Mouse (Mus musculus): ENCODE data around the gene Nipa1.
"Not testable (repeated sequence)": the region's sequence is repeated elsewhere in the genome, so short reads cannot be mapped to it uniquely, and the experiment has no call there.

Nipa1 gene

DNA sequence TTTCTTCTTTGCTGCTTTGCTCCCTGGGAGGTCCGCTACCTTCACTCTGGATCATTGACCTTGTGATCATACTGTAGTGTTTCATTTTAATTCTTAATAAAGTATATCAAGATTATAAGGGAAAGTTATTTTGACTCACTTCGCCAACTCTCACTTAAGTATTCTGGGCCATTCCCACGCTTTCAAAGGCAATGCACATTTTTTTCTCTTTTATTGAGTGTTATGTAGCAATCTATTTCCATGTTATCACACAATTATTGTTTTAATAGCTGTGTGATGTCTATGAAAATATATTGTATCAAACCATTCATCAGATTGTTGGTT lies at the start of gene Nipa1:
TSS of gene Nipa1 (minus strand) at position 25 of the 324 bp plus-strand sequence.
- no peak for DNase-seq (ENCODE audit: extremely low read depth, insufficient read length, low spot score)

DNA sequence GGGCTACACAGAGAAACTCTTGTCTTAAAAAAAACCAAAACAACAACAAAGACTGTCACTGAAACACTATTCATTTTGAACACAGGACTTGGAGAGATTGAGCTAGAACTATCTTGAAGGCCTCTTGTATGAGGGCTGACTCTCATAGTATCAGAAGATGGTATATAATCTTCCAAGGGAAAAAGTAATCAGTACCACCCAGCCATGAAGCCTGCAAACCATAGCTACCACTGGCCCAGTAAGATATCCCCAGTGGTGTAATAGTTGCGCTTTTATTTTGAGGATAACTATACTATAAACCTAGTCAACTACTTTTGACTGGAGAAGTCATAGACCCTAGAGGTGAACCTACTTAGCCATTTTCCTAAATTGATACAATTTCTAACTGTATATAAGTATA lies 46.9 kb upstream of the Nipa1 start:
- DNase-seq (ENCODE audit: extremely low read depth, insufficient read length, low spot score), result no peak

DNA sequence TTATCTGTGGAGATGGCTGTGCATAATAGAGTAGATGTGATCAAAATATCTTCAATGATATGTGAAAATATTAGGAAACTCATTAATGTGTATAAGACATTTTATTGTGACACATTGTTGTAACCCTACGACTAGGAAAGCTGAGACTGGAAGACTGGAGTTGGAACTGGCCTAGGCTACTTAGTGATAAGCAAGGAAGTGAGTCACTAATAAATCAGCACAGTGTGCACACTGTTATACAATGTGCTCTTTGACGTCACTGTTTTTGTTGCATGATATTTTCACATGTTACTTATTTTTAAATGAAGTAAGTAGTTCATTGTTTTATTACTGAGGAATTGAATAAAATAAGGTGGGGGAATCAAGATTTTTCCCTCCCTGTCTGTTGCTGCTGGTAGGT lies 46.4 kb upstream of the Nipa1 start:
- no peak for DNase-seq (ENCODE audit: extremely low read depth, insufficient read length, low spot score)

DNA sequence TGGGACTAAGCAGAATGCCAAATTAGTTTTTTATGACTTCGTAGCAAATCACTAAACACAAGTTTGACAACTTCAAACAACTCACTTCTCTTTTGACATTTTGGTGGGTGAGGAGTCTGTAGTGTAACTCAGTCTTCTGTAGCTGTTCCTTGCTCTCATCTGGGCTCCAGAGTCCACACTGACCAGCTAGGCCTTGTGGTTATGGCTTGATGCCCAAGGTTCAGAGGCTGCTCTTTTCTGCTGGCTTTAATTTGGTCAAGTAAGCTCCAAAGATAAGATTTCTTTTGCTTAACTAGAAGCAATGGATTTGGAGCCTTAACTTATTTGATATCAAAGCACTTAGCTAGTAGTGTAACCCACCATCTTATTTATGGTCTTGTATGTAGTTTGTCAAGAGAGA lies 45.1 kb upstream of the Nipa1 start:
- DNase-seq (ENCODE audit: extremely low read depth, insufficient read length, low spot score), result no peak

DNA sequence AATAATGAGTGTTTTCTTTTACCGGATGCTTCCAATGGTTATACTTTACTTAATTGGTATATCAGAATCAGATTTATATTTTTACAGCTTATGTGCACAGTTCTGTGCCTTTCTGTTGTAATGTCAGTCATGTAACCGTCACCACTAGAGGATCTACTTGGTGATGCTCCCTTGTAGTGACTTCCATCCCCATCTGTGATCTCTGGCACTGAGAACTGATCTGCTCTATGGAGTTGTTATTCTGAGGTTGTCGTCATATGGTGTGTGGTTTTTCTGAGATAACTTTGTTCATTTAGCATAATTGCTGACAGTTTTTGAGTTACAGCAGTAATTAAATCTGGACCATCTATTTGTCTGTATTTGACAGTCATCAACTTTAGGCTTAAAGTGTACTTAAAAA lies 35.6 kb upstream of the Nipa1 start:
- no peak for DNase-seq (ENCODE audit: extremely low read depth, insufficient read length, low spot score)

DNA sequence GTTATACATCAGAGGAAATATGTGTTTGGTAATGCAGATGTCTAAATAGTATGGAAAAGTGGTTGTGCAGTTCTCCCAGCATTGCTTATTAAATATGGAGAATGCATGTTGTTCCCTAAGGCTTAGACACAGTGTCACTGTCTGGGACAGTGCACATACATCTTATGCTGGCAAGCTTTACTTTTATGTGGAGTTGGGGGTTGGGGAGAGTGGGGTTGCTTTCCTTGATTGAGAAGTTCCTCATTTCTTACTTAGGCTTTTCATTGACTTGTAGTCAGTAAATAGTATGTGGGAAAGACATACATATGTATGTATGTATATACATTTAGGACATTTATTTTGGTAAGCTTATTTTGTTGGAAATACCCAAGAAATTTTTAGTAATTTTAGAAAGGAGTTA lies 33.2 kb upstream of the Nipa1 start:
- no peak for DNase-seq (ENCODE audit: extremely low read depth, insufficient read length, low spot score)

DNA sequence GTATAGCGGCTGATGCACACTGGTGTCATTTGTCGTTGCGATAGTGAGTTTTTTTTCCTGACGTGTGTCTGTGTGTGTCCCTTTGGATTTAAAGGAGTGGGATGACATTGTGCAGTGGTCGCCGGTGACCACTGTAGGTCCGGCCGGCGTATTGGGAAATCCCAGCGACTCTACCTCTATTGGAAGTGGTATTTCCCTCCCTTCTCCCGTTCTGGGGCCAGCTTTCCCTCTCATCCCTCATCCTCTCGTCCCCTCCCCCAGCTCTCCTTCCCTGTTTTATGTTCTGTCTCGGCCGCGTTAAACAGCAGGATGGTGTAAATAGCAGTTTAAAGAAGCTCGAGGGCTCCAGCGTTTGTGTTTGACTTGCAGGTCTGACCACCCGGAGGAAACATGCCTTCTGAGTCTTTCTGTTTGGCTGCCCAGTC lies 30.7 kb upstream of the Nipa1 start:
- no peak for DNase-seq (ENCODE audit: extremely low read depth, insufficient read length, low spot score)

DNA sequence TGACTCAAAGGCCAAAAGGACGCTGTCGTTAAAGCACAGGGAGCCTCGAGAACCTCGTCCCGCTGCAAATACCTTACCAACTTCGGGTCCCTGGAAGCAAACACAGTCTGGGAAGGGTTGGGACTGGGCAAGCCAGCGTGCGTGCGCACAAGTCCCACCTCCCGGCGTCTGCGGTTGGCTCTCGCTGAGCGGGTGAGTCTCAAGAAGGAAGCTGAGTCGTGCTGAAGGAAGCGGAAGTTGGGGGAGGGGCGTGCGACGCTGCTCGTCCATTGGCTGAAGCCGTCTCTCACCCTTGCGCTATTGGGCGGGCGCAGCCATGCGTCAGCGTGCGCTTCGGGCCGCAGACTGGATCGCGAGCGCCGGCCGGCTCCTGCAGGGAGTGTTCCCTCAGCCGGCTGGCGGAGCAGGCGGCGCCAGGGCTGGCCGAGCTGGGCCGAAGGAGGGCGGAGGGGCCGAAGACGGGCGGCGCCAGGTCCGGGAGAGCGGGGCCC lies 30.1 kb upstream of the Nipa1 start, which contains the start of gene Herc2:
TSS of gene Herc2 (plus strand) at position 366 of the 491 bp plus-strand sequence.
- DNase-seq (ENCODE audit: extremely low read depth, insufficient read length, low spot score), result peak; percentile 99

DNA sequence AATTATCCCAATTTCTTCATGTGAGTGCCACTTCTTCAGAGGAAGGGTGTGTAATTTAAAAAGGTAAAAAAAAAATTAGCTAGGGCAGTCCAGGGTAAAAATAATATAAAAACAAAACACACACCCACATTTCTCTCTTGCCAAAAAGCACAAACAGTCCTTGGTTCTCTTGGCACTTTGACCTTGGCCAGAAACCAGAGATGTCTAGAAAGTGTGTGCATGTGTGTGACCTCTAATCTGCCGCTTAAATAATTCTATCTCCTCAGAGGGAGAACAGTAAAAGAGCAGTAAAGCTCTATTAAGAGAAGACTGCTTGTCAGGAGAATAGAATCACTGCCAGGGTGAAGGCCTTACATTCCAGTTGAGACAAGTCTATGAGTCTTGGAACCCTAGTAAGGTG lies 27.4 kb upstream of the Nipa1 start:
- DNase-seq (ENCODE audit: extremely low read depth, insufficient read length, low spot score), result no peak

DNA sequence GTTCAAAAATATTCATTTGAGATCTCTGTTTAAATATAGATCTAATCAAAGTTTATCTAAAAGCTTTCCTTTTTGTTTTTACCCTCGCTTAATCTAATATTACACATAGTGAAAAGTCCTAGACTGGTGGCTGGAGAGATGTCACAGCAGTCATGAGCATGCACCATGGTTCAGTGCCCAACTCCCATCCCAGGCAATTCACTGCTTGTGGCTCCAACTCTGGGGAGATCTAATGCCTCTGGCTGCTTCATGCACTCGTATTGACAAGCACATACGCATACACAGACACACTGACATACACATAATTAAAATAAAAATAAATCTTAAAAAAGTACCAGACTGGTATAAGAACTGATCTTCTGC lies 24.5 kb upstream of the Nipa1 start:
- DNase-seq (ENCODE audit: extremely low read depth, insufficient read length, low spot score), result no peak

DNA sequence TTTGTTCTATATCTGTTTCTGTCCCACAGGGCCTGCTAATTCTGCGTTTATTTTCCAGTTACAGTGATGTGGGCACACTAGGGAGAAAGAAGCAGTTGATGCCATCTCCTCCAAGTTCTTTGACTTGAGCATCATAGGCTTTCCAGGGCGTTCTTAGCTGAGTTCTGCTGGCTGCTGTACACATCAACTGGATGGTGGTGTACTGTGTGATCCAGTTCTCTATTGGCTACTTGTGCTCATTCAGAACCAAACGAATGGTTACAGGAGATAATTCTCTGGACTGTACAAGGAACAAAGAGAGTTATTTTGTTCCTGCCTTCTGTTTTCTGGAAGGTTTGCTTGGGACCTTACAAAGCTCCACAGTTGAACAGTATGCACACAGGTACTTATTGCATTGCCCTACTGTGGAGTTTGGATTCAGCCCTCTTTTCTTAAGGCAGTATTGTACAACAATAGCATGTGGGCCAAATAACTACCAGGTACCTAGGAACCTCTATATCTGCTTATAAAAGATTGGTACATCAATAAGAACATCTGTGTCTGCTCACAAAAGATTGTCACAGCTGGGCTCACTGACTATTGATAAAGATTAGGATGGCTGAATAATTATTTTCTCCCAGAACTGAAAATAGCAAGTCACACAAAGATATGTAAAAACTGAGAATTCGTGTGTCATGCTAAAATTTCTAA lies 24.0 kb upstream of the Nipa1 start:
- DNase-seq (ENCODE audit: extremely low read depth, insufficient read length, low spot score), result no peak

DNA sequence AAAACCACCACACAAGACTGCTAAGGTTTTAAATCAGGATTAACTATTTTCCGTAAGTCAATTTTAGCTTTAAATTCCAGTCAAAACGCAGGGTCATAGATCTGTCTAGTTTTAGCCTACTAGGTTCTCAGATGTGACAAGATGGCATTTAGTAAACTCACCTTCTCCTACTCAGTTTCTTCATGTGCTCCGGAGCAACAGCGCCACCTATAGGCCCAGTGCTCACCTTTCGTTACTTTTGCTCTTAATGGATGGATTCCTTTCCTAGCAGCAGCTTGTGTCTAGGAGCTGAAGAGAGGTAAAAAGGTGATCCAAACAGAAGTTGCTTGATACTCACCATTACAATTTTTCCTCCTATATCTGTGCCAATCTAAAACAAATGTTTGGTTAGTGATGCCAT lies 22.6 kb upstream of the Nipa1 start:
- peak; percentile 20 for DNase-seq (ENCODE audit: extremely low read depth, insufficient read length, low spot score)

DNA sequence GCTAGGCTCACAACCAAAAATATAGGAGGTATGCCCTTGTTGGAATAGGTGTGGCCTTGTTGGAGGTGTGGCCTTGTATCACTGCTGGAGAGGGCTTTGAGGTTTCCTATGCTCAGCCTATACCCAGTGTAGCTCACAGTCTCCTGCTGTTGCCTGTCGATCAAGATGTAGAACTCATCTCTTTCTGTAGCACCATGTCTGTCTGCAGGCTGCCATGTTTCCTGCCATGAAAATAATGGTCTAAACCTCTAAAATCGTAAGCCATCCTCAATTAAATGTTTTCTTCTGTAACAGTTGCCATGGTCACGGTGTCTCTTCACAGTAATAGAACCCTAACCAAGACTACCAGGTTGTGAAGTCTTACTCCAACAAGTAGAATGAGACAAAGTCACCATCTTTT lies 3.8 kb upstream of the Nipa1 start:
- DNase-seq (ENCODE audit: extremely low read depth, insufficient read length, low spot score), result no peak

DNA sequence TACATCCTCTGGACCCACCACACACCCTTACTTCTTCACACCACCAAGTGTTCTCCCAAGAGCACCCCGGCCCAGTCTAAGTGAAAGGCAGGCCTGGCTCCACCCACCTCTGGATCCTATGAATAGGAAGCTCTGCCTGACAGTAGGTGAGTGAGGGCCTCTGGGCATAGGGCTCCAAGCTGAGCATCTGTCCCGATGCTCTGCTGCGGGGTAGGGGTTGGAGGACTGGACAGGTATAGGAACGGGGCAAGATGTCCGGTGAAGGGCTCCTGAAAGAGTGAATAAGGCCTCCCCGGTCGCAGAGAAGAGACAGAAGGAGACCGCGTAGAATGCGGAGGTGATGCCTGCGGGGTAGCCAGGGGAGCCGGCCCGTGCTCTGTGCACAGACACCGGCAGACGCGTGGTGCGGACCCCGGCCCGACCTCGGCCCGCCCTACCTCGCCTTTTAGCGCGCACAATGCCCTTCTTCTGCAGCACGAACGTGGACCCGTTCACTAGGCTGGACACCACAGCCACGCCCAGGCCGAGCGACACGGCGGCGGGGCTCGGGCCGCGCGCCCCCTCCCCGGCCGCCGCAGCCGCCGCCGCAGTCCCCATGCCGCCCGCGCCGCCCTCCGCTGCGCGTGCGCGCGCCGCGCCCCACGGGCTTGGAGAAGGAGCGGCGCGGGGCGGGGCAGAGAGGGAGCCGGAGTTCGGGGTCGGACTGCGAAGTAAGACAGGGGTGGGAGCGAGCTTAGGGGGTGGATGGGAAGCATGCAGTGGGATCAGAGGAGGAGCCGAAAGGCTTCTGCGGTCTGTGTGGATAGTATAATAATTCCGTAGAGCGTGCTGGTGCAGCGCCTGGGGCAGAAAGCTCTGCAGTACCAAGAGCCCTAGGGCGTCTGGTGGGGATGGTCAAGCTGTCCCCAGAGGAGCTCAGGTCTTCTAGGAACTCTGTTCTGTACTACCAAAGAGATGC lies 503 bp downstream of the Nipa1 start:
- peak; percentile 74 for DNase-seq (ENCODE audit: extremely low read depth, insufficient read length, low spot score)

DNA sequence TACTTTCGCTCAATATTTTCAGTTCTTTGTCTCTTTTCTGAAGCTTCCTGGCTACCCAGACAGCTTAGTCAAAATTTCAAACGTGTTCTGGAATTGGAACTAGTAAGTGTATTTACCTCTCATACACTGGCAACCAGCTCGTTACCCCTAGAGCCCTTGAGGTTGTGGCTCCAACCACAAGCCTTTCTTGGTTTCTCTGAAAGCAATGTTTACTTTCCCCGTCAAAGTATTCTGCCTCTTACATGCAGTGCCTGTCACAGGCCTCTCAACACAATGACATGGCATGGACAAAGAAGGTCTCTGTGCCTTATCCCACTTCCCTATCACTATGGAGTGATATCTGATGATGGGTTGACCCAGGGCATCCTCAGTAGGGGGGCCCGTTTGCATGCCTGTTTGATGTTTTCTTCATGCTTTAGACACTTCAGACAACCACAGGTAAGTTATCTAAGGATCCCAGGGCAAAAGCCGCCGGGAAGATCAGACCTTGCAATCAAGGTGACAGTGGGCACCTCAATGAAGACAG lies 1.2 kb downstream of the Nipa1 start:
- DNase-seq (ENCODE audit: extremely low read depth, insufficient read length, low spot score), result no peak

DNA sequence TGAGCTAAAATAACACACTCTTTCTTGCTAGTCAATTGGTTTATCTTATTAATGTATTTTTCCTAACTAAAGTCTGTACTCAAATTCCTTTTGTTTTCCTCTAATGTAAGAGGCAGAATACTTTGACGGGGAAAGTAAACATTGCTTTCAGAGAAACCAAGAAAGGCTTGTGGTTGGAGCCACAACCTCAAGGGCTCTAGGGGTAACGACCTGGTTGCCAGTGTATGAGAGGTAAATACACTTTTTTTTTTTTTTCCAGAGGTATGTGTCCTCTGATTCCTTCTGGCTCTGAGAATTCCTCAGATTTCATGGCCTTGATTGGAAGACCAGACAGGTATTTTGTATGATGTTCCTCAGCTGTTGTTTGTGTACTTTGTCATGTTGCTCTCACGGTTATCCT lies 2.0 kb downstream of the Nipa1 start:
- DNase-seq (ENCODE audit: extremely low read depth, insufficient read length, low spot score), result no peak

DNA sequence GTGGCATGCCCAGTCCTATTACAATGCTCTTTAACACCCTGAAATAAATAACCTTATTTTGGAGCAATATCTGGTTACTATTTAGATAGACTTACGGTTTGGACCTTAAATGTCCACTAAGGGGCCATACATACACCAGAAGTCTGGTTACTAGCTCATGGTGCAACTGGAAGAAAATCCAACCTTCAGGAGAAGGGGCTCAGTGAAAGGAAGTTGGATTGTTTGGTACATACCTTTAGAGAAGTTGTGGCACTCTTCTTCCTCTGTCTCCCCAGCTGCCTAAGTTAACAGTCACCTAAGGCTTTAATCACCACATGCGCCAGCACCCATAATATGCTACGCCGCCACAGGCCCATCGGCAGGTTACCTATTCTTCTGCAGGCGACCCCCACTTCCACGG lies 3.9 kb downstream of the Nipa1 start:
- no peak for DNase-seq (ENCODE audit: extremely low read depth, insufficient read length, low spot score)

DNA sequence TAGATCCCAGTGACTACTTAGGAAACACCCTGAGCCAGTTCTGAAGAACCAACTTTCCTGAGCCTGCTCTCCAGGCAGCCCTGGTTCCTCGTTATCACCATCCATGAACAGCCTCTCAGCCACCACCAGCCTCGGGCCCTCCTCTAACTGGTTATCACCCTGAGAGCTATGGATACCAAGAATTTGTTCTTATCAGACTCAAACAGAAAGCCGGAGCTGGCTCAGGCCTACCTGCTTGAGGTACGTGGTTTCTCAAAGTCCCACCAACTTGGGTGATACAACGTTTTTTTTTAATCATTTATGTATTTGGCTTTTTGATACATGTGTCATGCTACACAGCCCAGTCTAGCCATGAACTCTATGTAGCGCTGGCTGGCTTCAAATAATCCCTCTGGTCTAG lies 4.6 kb downstream of the Nipa1 start:
- no peak for DNase-seq (ENCODE audit: extremely low read depth, insufficient read length, low spot score)

DNA sequence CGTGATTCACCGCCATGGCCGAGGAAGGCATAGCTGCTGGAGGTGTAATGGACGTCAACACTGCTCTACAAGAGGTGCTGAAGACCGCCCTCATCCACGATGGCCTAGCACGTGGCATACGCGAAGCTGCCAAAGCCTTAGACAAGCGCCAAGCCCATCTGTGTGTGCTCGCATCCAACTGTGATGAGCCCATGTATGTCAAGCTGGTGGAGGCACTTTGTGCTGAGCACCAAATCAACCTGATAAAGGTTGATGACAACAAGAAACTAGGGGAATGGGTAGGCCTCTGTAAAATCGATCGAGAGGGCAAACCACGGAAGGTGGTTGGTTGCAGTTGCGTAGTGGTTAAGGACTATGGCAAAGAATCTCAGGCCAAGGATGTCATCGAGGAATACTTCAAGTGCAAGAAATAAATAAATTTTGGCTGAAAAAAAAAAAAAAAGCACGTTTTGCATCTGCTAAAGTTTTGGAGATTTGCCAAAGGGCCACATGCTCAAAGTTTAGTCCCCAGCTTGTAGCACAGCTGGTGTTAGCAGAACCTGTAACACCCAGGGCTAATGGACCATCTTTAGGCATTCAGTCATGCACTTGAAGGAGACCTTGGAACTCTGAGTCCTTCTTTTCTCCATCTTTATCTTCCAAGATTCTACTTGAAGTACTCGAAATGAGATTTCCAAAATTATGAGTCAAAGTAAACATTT lies 5.6 kb downstream of the Nipa1 start:
- DNase-seq (ENCODE audit: extremely low read depth, insufficient read length, low spot score), result not testable (repeated sequence)

DNA sequence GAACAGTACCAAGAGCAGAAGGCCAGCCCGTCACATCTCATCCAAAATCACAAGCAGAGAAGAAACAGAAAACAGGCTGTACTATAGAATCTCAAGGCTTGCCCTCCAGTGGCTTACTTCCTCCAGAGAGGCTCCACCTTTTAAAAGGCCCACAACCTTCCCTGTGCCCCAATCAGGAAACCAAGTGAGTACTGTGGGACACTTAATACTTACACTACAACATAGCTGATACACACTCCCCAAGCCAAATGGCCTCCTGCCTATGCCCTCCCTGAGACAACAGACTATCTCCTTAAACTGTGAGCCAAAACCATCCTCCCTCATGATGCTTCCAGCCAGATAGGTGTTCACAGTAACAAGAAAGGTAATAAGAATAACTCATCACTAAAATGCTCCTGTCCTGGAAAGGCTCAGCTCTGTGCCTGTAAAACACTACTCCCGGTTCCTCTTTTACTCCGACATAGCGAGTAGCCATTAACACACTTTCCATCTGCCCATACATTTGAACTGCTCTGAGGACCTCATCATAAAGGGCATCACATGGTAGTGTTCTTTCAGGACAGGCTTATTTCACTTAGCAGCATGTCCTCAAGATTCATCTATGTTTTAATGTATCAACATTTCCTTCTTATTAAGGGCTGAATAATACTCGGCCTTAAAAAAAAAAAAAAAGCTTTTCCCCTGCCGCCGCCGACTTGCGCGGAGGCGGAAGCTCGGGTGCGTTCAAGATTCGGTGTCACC lies 6.3 kb downstream of the Nipa1 start:
- DNase-seq (ENCODE audit: extremely low read depth, insufficient read length, low spot score), result no peak

DNA sequence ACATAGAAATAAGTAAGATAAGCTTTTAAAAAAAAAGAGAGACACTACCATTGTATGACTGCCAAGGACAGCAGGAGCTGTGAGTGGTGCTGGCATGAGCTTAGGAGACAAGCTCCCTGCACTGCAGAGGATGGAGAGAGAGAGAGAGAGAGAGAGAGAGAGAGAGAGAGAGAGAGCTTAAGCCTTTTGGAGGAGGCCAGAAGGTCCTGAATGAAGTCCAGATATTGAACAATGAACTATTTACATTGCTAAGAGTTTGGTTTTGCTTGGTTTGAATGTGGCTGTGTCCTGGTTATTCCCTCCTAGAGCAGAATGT lies 8.8 kb downstream of the Nipa1 start:
- DNase-seq (ENCODE audit: extremely low read depth, insufficient read length, low spot score), result no peak
